Mouse (Mus musculus) embryonic fibroblast, embryonic 13.5 days (primary cell): ENCODE data around the gene Slc24a3.

Experiments used
- CTCF ChIP-seq: IDR thresholded peaks from 2 replicates; pipeline ENCODE4 v1.5.1; 2011; ENCODE audit warnings: mild to moderate bottlenecking, control low read depth, low read length, moderate library complexity, borderline replicate concordance; ENCODE audit not compliant: insufficient read depth
- POLR2A ChIP-seq: IDR thresholded peaks from 2 replicates; pipeline ENCODE4 v1.6.1; 2011; ENCODE audit warnings: low read depth, mild to moderate bottlenecking, control low read depth, low read length, moderate library complexity

- TF ChIP-seq CTCF (no peak), POLR2A (no peak)
Measured at GRCm38 (mm10) chr2:145675756-145676543, 508.4 kb downstream of the Slc24a3 start.
